Mouse (Mus musculus) small intestine, adult 2 months (tissue): ENCODE measurements around the gene 4931414P19Rik.

Experiments used
- CTCF ChIP-seq: fragments of 200-500 bp; IDR thresholded peaks from 2 replicates; pipeline ENCODE4 v1.5.1; 2012; ENCODE audit warnings: low read depth, mild to moderate bottlenecking, control low read depth, inconsistent platforms, low read length, moderate library complexity, mixed read lengths; ENCODE audit not compliant: insufficient replicate concordance, insufficient read length; ENCODE audit errors: extremely low read depth
- POLR2A ChIP-seq: fragments of 200-500 bp; IDR thresholded peaks from 2 replicates; pipeline ENCODE4 v1.6.1; 2012; ENCODE audit warnings: low read depth, mild to moderate bottlenecking, control low read depth, inconsistent platforms, low read length, moderate library complexity

- no peak for TF ChIP-seq POLR2A
- TF ChIP-seq CTCF: no peak
Measured at GRCm38 (mm10) chr14:54582536-54582935, 23.3 kb downstream of the 4931414P19Rik start.
